In genomic region chr5:78797391-78797790, GRCm38 (mm10) we compare ENCODE assay signal across 27 mouse cellular contexts.
DNase-seq lines count a peak whose midpoint lies in the region; ATAC-seq and TF ChIP-seq lines count a peak whose summit lies in the region.
"Had no signal": no experiment of that assay in that cellular context is flagged by ENCODE, and none has a peak within 500 bp of the region (broad histone marks: within the 10 kb centered on the region; RNA-seq: fewer than 3 reads in every experiment).

No protein-coding gene starts in this region.

- 32% methylated on average over 1 of the region's 1 CpGs for WGBS in forebrain, embryonic 12.5 days
- WGBS in forebrain, postnatal 0 days = 34% methylated on average over 1 of the region's 1 CpGs
- WGBS in hindbrain, postnatal 0 days = 21% methylated on average over 1 of the region's 1 CpGs
- WGBS in hindbrain, embryonic 10.5 days = 67% methylated on average over 1 of the region's 1 CpGs

- no peaks in the 10 kb centered on the region for H3K36me3 ChIP-seq in forebrain, embryonic 12.5 days (replicated peaks)
- no peaks in the 10 kb centered on the region for H3K36me3 ChIP-seq in forebrain, postnatal 0 days (ENCODE audit: insufficient read depth)
- H3K36me3 ChIP-seq in hindbrain, postnatal 0 days (ENCODE audit: insufficient read depth, low read length) = no peaks in the 10 kb centered on the region
- no peaks in the 10 kb centered on the region for H3K36me3 ChIP-seq in hindbrain, embryonic 10.5 days
- H3K36me3 ChIP-seq: embryonic facial prominence, embryonic 15.5 days; G1E; heart, embryonic 10.5 days; heart, embryonic 13.5 days; hindbrain, embryonic 13.5 days had no signal

- H3K27ac ChIP-seq in forebrain, embryonic 12.5 days = no peak overlapping the region
- H3K27ac ChIP-seq in forebrain, postnatal 0 days (ENCODE audit: low read depth, low read length) = no peak overlapping the region
- no peak overlapping the region for H3K27ac ChIP-seq in hindbrain, postnatal 0 days
- no peak overlapping the region for H3K27ac ChIP-seq in hindbrain, embryonic 10.5 days
- H3K27ac ChIP-seq: embryonic facial prominence, embryonic 15.5 days; heart, adult 2 months; heart, embryonic 10.5 days; heart, embryonic 13.5 days; hindbrain, embryonic 13.5 days had no signal

- no peak overlapping the region for H3K4me2 ChIP-seq in forebrain, embryonic 12.5 days
- H3K4me2 ChIP-seq in forebrain, postnatal 0 days (ENCODE audit: low read depth) = no peak overlapping the region
- no peak overlapping the region for H3K4me2 ChIP-seq in hindbrain, postnatal 0 days (ENCODE audit: low read depth, low read length)
- H3K4me2 ChIP-seq: embryonic facial prominence, embryonic 15.5 days; heart, embryonic 13.5 days; hindbrain, embryonic 13.5 days had no signal

- H3K4me3 ChIP-seq in forebrain, embryonic 12.5 days (replicated peaks) = no peak overlapping the region
- no peak overlapping the region for H3K4me3 ChIP-seq in forebrain, postnatal 0 days (ENCODE audit: low read depth, low read length)
- no peak overlapping the region for H3K4me3 ChIP-seq in hindbrain, postnatal 0 days (ENCODE audit: low read length)
- H3K4me3 ChIP-seq in hindbrain, embryonic 10.5 days = no peak overlapping the region
- H3K4me3 ChIP-seq: embryonic facial prominence, embryonic 15.5 days; heart, adult 2 months; heart, embryonic 10.5 days; heart, embryonic 13.5 days; hindbrain, embryonic 13.5 days had no signal

- H3K27me3 ChIP-seq in forebrain, embryonic 12.5 days = no peaks in the 10 kb centered on the region
- H3K27me3 ChIP-seq in forebrain, postnatal 0 days (ENCODE audit: insufficient read depth, low read length) = no peaks in the 10 kb centered on the region
- no peaks in the 10 kb centered on the region for H3K27me3 ChIP-seq in hindbrain, postnatal 0 days (ENCODE audit: insufficient read depth, low read length)
- no peaks in the 10 kb centered on the region for H3K27me3 ChIP-seq in hindbrain, embryonic 10.5 days (ENCODE audit: insufficient read depth, poor library complexity, severe bottlenecking)
- H3K27me3 ChIP-seq: CH12.LX; embryonic facial prominence, embryonic 15.5 days; heart, embryonic 13.5 days; hindbrain, embryonic 13.5 days had no signal

- TF ChIP-seq CTCF in forebrain, postnatal 0 days (IDR thresholded peaks at IDR 0.05; ENCODE audit: low read depth) = no peak
- no peak for TF ChIP-seq CTCF in hindbrain, postnatal 0 days (IDR thresholded peaks at IDR 0.05; ENCODE audit: low read depth)

- H3K9me3 ChIP-seq in forebrain, embryonic 12.5 days = no peaks in the 10 kb centered on the region
- no peaks in the 10 kb centered on the region for H3K9me3 ChIP-seq in forebrain, postnatal 0 days (ENCODE audit: low read length)
- H3K9me3 ChIP-seq in hindbrain, postnatal 0 days (ENCODE audit: low read length) = no peaks in the 10 kb centered on the region
- no peaks in the 10 kb centered on the region for H3K9me3 ChIP-seq in hindbrain, embryonic 10.5 days
- H3K9me3 ChIP-seq: embryonic facial prominence, embryonic 15.5 days; G1E; heart, embryonic 10.5 days; heart, embryonic 13.5 days; hindbrain, embryonic 13.5 days had no signal

- H3K9ac ChIP-seq in forebrain, embryonic 12.5 days = no peak overlapping the region
- H3K9ac ChIP-seq in forebrain, postnatal 0 days = no peak overlapping the region
- H3K9ac ChIP-seq in hindbrain, postnatal 0 days (replicated peaks; ENCODE audit: low read length) = no peak overlapping the region
- H3K9ac ChIP-seq: embryonic facial prominence, embryonic 15.5 days; heart, embryonic 13.5 days; hindbrain, embryonic 13.5 days had no signal

- DNase-seq in forebrain, postnatal 0 days = no peak
- DNase-seq in hindbrain, postnatal 0 days (ENCODE audit: low spot score) = peak; percentile 2
- no peak for DNase-seq in hindbrain, embryonic 10.5 days (ENCODE audit: low spot score)
- DNase-seq in retina, embryonic 14.5 days (ENCODE audit: low spot score) = peak; percentile 79
- DNase-seq in heart, adult 18-20 months = no peak
- no peak for DNase-seq in adrenal gland, postnatal 36 days
- DNase-seq: adrenal gland, adult 2 months; adrenal gland, postnatal 25 days; B cell, adult 2 months; cerebellum, adult 11 months; cerebellum, adult 2 months; cerebellum, adult 9-11 months; cerebellum, postnatal 25 days; embryo, embryonic 11 days; gastrocnemius, postnatal 25 days; heart, adult 2 months; heart, postnatal 14 days; heart, postnatal 4 days; kidney, adult 2 months had no signal

- ATAC-seq in forebrain, embryonic 12.5 days (ENCODE audit: low FRiP score) = peak; percentile 51; the same call in 1 of the 2 replicates
- no peak; the same call in 1 of the 2 replicates for ATAC-seq in forebrain, postnatal 0 days
- no peak for ATAC-seq in hindbrain, postnatal 0 days
- ATAC-seq: intestine, postnatal 0 days had no signal

- no peaks in the 10 kb centered on the region for H3K4me1 ChIP-seq in forebrain, embryonic 12.5 days
- H3K4me1 ChIP-seq in forebrain, postnatal 0 days (ENCODE audit: insufficient read depth) = no peaks in the 10 kb centered on the region
- no peaks in the 10 kb centered on the region for H3K4me1 ChIP-seq in hindbrain, postnatal 0 days (ENCODE audit: insufficient read depth, low read length)
- no peaks in the 10 kb centered on the region for H3K4me1 ChIP-seq in hindbrain, embryonic 10.5 days (replicated peaks)
- H3K4me1 ChIP-seq: embryonic facial prominence, embryonic 15.5 days; heart, embryonic 10.5 days; heart, embryonic 13.5 days; hindbrain, embryonic 13.5 days had no signal

Comparison
In these comparisons a context has a peak if more than half of its experiments do, and no peak if none do; other contexts are left out.
1. DNase-seq: peak in hindbrain, postnatal 0 days (single experiment) and retina, embryonic 14.5 days (single experiment); none in forebrain, postnatal 0 days (single experiment), hindbrain, embryonic 10.5 days (single experiment), heart, adult 18-20 months (0 of 2) and adrenal gland, postnatal 36 days (0 of 2).